ENCODE assay signal across 8 mouse cellular contexts in genomic region chr2:52859466-52859840, GRCm38 (mm10). TPM values are rescaled to one million over a fixed set of nuclear protein-coding genes. Genes with fewer than 3 reads are reported as not detected.
A peak's percentile ranks its signal among the peaks of the same experiment; 100 is the strongest.
DNase-seq lines count a peak whose midpoint lies in the region; ATAC-seq lines count a peak whose summit lies in the region.

No protein-coding gene starts in this region.

- H3K36me3 ChIP-seq in heart, embryonic 13.5 days, result no peaks in the 10 kb centered on the region
- 0 out of 2 replicates have a peak, but pooled peaks cover 5% of the 10 kb centered on the region for H3K36me3 ChIP-seq in limb, embryonic 10.5 days
- H3K36me3 ChIP-seq in neural tube, embryonic 14.5 days (ENCODE audit: control insufficient read depth, insufficient read depth, low read length), result no peaks in the 10 kb centered on the region

- H3K27ac ChIP-seq in heart, embryonic 13.5 days (replicated peaks), result no peak overlapping the region
- H3K27ac ChIP-seq in limb, embryonic 10.5 days, result peak overlapping the region; percentile 94
- no peak overlapping the region for H3K27ac ChIP-seq in neural tube, embryonic 14.5 days (ENCODE audit: low read depth, low read length)

- peak overlapping the region; percentile 100 for H3K4me2 ChIP-seq in heart, embryonic 13.5 days
- peak overlapping the region; percentile 76 for H3K4me2 ChIP-seq in neural tube, embryonic 14.5 days (ENCODE audit: low read depth, low read length)

- DNase-seq in urinary bladder, postnatal 14 days (ENCODE audit: low spot score), result peak; percentile 18
- no peak for DNase-seq in urinary bladder, postnatal 10 days (ENCODE audit: low spot score)
- DNase-seq in limb, embryonic 10.5 days (ENCODE audit: low spot score), result peak; percentile 43
- DNase-seq in ovary, postnatal 14 days (ENCODE audit: low spot score), result no peak
- DNase-seq in right cerebral cortex, adult 2 months (ENCODE audit: low spot score in 2 of 2), result no peak

- no peak overlapping the region for H3K9ac ChIP-seq in heart, embryonic 13.5 days
- peak overlapping the region; percentile 35 for H3K9ac ChIP-seq in neural tube, embryonic 14.5 days (replicated peaks; ENCODE audit: low read depth, low read length)

- no peak for ATAC-seq in heart, embryonic 13.5 days (ENCODE audit: extremely low read depth, insufficient number of reproducible peaks, low FRiP score, low TSS enrichment)
- ATAC-seq in neural tube, embryonic 14.5 days (ENCODE audit: low read depth), result no peak
- ATAC-seq in megakaryocyte, adult 5-6 weeks (ENCODE audit: poor library complexity, severe bottlenecking), result no peak

- H3K27me3 ChIP-seq in heart, embryonic 13.5 days (replicated peaks), result peaks cover 14% of the 10 kb centered on the region; the same call in 1 of the 2 replicates
- H3K27me3 ChIP-seq in limb, embryonic 10.5 days (ENCODE audit: low read depth, poor library complexity, severe bottlenecking), result no peaks in the 10 kb centered on the region
- H3K27me3 ChIP-seq in neural tube, embryonic 14.5 days (ENCODE audit: control insufficient read depth, insufficient read depth, low read length), result no peaks in the 10 kb centered on the region

- peaks cover 18% of the 10 kb centered on the region for H3K4me1 ChIP-seq in heart, embryonic 13.5 days
- H3K4me1 ChIP-seq in limb, embryonic 10.5 days, result peaks cover 38% of the 10 kb centered on the region
- peaks cover 24% of the 10 kb centered on the region for H3K4me1 ChIP-seq in neural tube, embryonic 14.5 days (ENCODE audit: control insufficient read depth, insufficient read depth, low read length)

- 28% methylated on average over 7 of the region's 7 CpGs for WGBS in heart, embryonic 13.5 days
- WGBS in limb, embryonic 10.5 days, result 12% methylated on average over 7 of the region's 7 CpGs
- WGBS in neural tube, embryonic 14.5 days, result 2% methylated on average over 7 of the region's 7 CpGs

- H3K4me3 ChIP-seq in heart, embryonic 13.5 days, result peak overlapping the region; percentile 88
- H3K4me3 ChIP-seq in limb, embryonic 10.5 days, result peak overlapping the region; percentile 82
- H3K4me3 ChIP-seq in neural tube, embryonic 14.5 days (ENCODE audit: low read depth, low read length), result peak overlapping the region; percentile 99

- no peaks in the 10 kb centered on the region for H3K9me3 ChIP-seq in heart, embryonic 13.5 days
- H3K9me3 ChIP-seq in limb, embryonic 10.5 days (replicated peaks), result no peaks in the 10 kb centered on the region
- no peaks in the 10 kb centered on the region for H3K9me3 ChIP-seq in neural tube, embryonic 14.5 days (ENCODE audit: control insufficient read depth, low read length)

RNA-seq across cellular contexts. Expression of gene Fmnl2, which starts 1.8 kb away (rescaled TPM):
- 1.1 and 1.2 TPM in 2 replicates for polyA plus RNA-seq in heart, embryonic 13.5 days (2015; fragmentation: Nextera tagmentation; extraction: Ambion mirVana)
- 6.2 and 7.9 TPM in 2 replicates for polyA plus RNA-seq in limb, embryonic 10.5 days (2016; fragmentation: Nextera tagmentation; extraction: Ambion mirVana)
- polyA plus RNA-seq in neural tube, embryonic 14.5 days (2014; fragmentation: Nextera tagmentation; extraction: Ambion mirVana), result 13.3 and 16.8 TPM in 2 replicates
- 11.3 and 14.5 TPM in 2 replicates for total RNA-seq in megakaryocyte, adult 5-6 weeks (2015)
- total RNA-seq in megakaryocyte, adult 5-6 weeks (2017), result 8.2 and 8.4 TPM in 2 replicates

Comparison
In these comparisons a context has a peak if more than half of its experiments do, and no peak if none do; other contexts are left out.
1. DNase-seq: peak in urinary bladder, postnatal 14 days (single experiment) and limb, embryonic 10.5 days (single experiment); none in urinary bladder, postnatal 10 days (single experiment), ovary, postnatal 14 days (single experiment) and right cerebral cortex, adult 2 months (0 of 2).
2. Peak in every context shown above with its lines, with median percentiles within 50 percentile points of each other: H3K4me3 ChIP-seq.